Mouse (Mus musculus): ENCODE results near the gene Samd14. TPM values are rescaled to one million over a fixed set of nuclear protein-coding genes. Genes with fewer than 3 reads are reported as not detected.
"Not testable (repeated sequence)": the region's sequence is repeated elsewhere in the genome, so short reads cannot be mapped to it uniquely, and the experiment has no call there.

Gene Samd14
- polyA plus RNA-seq, 1 experiment, result 135 TPM

GRCm38 (mm10) chr11:95008661-95009628 is 734 bp upstream of the Samd14 start:
- Histone ChIP-seq H3K36me3 (ENCODE audit: control insufficient read depth) (peaks cover 60% of the 10 kb centered on the region), H3K4me3 (replicated peaks) (peak overlapping the region; percentile 97), H3K4me1 (ENCODE audit: control insufficient read depth) (peaks cover 82% of the 10 kb centered on the region)

GRCm38 (mm10) chr11:95010141-95010739 is 561 bp downstream of the Samd14 start:
- Histone ChIP-seq H3K27me3 (ENCODE audit: control insufficient read depth) (peaks cover 4% of the 10 kb centered on the region; the same call in 1 of the 2 replicates), H3K4me1 (ENCODE audit: control insufficient read depth) (peaks cover 82% of the 10 kb centered on the region)

More at GRCm38 (mm10) chr11:95008661-95009628, 734 bp upstream of the Samd14 start:
- TF ChIP-seq TAL1 (IDR thresholded peaks at IDR 0.05; ENCODE audit: low read length) (no peak), GATA1 (IDR thresholded peaks at IDR 0.05; ENCODE audit: low read length) (no peak)
- peaks cover 4% of the 10 kb centered on the region; the same call in 1 of the 2 replicates for H3K27me3 ChIP-seq (ENCODE audit: control insufficient read depth)
- no peaks in the 10 kb centered on the region for H3K9me3 ChIP-seq (ENCODE audit: control insufficient read depth, low read length)

DNA sequence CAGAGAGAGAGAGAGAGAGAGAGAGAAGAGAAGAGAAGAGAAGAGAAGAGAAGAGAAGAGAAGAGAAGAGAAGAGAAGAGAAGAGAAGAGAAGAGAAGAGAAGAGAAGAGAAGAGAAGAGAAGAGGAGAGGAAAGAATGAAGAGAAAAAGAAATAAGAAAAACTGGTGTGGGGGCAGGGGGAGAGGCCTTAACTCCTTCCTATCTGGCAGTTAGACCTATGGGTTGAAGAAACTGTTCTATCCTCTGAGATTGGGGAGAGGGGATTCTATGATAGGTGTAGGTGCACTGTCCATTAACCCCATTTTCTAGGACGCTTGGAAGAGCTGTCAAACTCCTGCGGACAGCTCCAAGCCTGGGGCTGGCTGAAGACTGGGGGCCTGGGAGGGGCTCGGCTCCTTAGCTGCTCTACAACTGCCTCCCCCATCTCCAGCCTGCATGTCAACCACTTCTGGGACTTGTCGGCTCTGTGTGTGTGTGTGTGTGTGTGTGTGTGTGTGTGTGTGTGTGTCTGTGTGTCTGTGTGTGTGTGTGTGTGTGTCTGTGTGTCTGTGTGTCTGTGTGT is 1.2 kb downstream of the Samd14 start:
- H3K9me3 ChIP-seq (ENCODE audit: control insufficient read depth, low read length); H3K27me3 ChIP-seq (ENCODE audit: control insufficient read depth): not testable (repeated sequence)
- H3K4me1 ChIP-seq (ENCODE audit: control insufficient read depth), result peaks cover 82% of the 10 kb centered on the region
- H3K36me3 ChIP-seq (ENCODE audit: control insufficient read depth), result peaks cover 60% of the 10 kb centered on the region
- peak overlapping the region; percentile 97 for H3K4me3 ChIP-seq (replicated peaks)

More at GRCm38 (mm10) chr11:95010141-95010739, 561 bp downstream of the Samd14 start:
- Histone ChIP-seq H3K9me3 (ENCODE audit: control insufficient read depth, low read length) (no peaks in the 10 kb centered on the region), H3K36me3 (ENCODE audit: control insufficient read depth) (peaks cover 60% of the 10 kb centered on the region), H3K4me3 (replicated peaks) (peak overlapping the region; percentile 97)
- TF ChIP-seq GATA1 (IDR thresholded peaks at IDR 0.05; ENCODE audit: low read length), result no peak
- TF ChIP-seq TAL1 (IDR thresholded peaks at IDR 0.05; ENCODE audit: low read length), result no peak

DNA sequence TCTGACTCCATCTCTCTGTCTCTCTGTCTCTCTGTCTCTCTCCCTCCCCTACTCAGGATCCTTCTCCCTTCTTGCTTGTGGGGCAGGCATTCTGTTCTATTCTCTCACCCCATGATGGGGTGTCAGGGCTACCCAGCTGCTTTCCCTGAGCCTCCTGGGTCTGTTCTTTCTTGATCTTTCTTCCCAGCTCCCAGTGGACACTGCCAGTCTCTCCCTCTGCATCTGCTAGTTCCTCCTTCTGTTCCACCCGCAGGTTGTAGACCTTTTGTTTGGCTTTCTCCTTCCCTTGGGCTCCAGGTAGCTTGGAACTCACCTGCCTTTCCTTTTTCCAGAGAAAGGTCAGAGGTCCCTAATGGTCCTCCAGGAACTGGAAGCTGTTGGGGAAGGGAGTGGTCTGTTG is 1.7 kb downstream of the Samd14 start:
- Histone ChIP-seq H3K4me1 (ENCODE audit: control insufficient read depth) (peaks cover 82% of the 10 kb centered on the region), H3K36me3 (ENCODE audit: control insufficient read depth) (peaks cover 62% of the 10 kb centered on the region), H3K4me3 (replicated peaks) (peak overlapping the region; percentile 97), H3K9me3 (ENCODE audit: control insufficient read depth, low read length) (no peaks in the 10 kb centered on the region), H3K27me3 (ENCODE audit: control insufficient read depth) (peaks cover 4% of the 10 kb centered on the region; the same call in 1 of the 2 replicates)
- TF ChIP-seq GATA1 (IDR thresholded peaks at IDR 0.05; ENCODE audit: low read length) (no peak), TAL1 (IDR thresholded peaks at IDR 0.05; ENCODE audit: low read length) (no peak)

- H3K36me3 ChIP-seq (ENCODE audit: control insufficient read depth), result peaks cover 69% of the 10 kb centered on the region
Measured at GRCm38 (mm10) chr11:95012075-95012474, 2.4 kb downstream of the Samd14 start.

GRCm38 (mm10) chr11:95012487-95012886 is 2.8 kb downstream of the Samd14 start:
- Histone ChIP-seq H3K27me3 (ENCODE audit: control insufficient read depth) (peaks cover 4% of the 10 kb centered on the region; the same call in 1 of the 2 replicates), H3K9me3 (ENCODE audit: control insufficient read depth, low read length) (no peaks in the 10 kb centered on the region), H3K4me3 (replicated peaks) (peak overlapping the region; percentile 97), H3K36me3 (ENCODE audit: control insufficient read depth) (peaks cover 70% of the 10 kb centered on the region), H3K4me1 (ENCODE audit: control insufficient read depth) (peaks cover 82% of the 10 kb centered on the region)
- TF ChIP-seq GATA1 (IDR thresholded peaks at IDR 0.05; ENCODE audit: low read length), result no peak
- TF ChIP-seq TAL1 (IDR thresholded peaks at IDR 0.05; ENCODE audit: low read length), result no peak

More at GRCm38 (mm10) chr11:95012075-95012474, 2.4 kb downstream of the Samd14 start:
- Histone ChIP-seq H3K4me3 (replicated peaks) (peak overlapping the region; percentile 97), H3K9me3 (ENCODE audit: control insufficient read depth, low read length) (no peaks in the 10 kb centered on the region), H3K4me1 (ENCODE audit: control insufficient read depth) (peaks cover 82% of the 10 kb centered on the region), H3K27me3 (ENCODE audit: control insufficient read depth) (peaks cover 4% of the 10 kb centered on the region; the same call in 1 of the 2 replicates)
- TF ChIP-seq GATA1 (IDR thresholded peaks at IDR 0.05; ENCODE audit: low read length), result peak; percentile 99
- peak; percentile 98 for TF ChIP-seq TAL1 (IDR thresholded peaks at IDR 0.05; ENCODE audit: low read length)

DNA sequence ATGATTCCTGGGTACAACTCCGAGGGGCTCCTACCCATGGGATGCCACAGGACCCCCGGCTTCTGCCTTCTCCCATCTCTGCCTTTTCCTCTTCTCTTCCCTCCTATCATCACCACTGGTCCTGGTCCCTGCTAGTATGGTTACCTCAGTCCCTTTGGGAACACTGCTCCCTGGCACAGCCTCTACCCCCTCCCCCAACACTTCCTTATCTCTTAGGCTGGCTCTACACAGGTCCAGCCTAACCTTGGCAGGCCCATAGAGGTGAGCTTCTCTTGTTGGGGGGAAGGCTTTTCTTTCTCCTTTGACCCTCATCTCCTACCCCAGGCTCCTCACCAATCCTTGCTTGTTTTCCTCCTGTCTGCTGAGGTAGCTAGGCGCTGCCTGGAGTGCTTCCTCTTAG is 5.8 kb downstream of the Samd14 start:
- peaks cover 89% of the 10 kb centered on the region for H3K4me1 ChIP-seq (ENCODE audit: control insufficient read depth)
- no peak for TF ChIP-seq GATA1 (IDR thresholded peaks at IDR 0.05; ENCODE audit: low read length)
- TF ChIP-seq TAL1 (IDR thresholded peaks at IDR 0.05; ENCODE audit: low read length), result no peak
- H3K36me3 ChIP-seq (ENCODE audit: control insufficient read depth), result peaks cover 90% of the 10 kb centered on the region
- H3K27me3 ChIP-seq (ENCODE audit: control insufficient read depth), result peaks cover 11% of the 10 kb centered on the region; the same call in 1 of the 2 replicates
- peak overlapping the region; percentile 31 for H3K4me3 ChIP-seq (replicated peaks)
- H3K9me3 ChIP-seq (ENCODE audit: control insufficient read depth, low read length), result no peaks in the 10 kb centered on the region

GRCm38 (mm10) chr11:95022237-95022992 is 12.7 kb downstream of the Samd14 start:
- TF ChIP-seq TAL1 (IDR thresholded peaks at IDR 0.05; ENCODE audit: low read length) (no peak), GATA1 (IDR thresholded peaks at IDR 0.05; ENCODE audit: low read length) (no peak)
- Histone ChIP-seq H3K27me3 (ENCODE audit: control insufficient read depth) (peaks cover 11% of the 10 kb centered on the region; the same call in 1 of the 2 replicates), H3K4me3 (replicated peaks) (no peak overlapping the region), H3K36me3 (ENCODE audit: control insufficient read depth) (peaks cover 98% of the 10 kb centered on the region), H3K9me3 (ENCODE audit: control insufficient read depth, low read length) (no peaks in the 10 kb centered on the region), H3K4me1 (ENCODE audit: control insufficient read depth) (peaks cover 76% of the 10 kb centered on the region)

Measured in erythroblast, embryonic 14.5 days (primary cell).